Mouse (Mus musculus): Measurements from ENCODE around the gene Efcab6.

- TF ChIP-seq EP300 (IDR thresholded peaks at IDR 0.05; ENCODE audit: low read depth in 1 of 2, low read length in 2 of 2) (no peak), CHD2 (IDR thresholded peaks at IDR 0.05; ENCODE audit: low read length) (no peak), TAL1 (IDR thresholded peaks at IDR 0.05; ENCODE audit: low read length) (no peak), CTCF (IDR thresholded peaks at IDR 0.05 in 2 of 3, conservative IDR thresholded peaks at IDR 0.05 in 1 of 3; ENCODE audit: control insufficient read depth in 1 of 3, insufficient read depth in 1 of 3, low read depth in 2 of 3, low read length in 3 of 3, poor library complexity in 1 of 3, severe bottlenecking in 1 of 3) (no peak), TCF12 (IDR thresholded peaks at IDR 0.05; ENCODE audit: low read depth, low read length) (no peak), GATA1 (IDR thresholded peaks at IDR 0.05; ENCODE audit: low read depth, low read length) (no peak), JUND (IDR thresholded peaks at IDR 0.05; ENCODE audit: low read depth, low read length) (no peak)
Observed at GRCm38 (mm10) chr15:83883821-83884220, 181.4 kb downstream of the Efcab6 start.
